Mouse (Mus musculus) thymus, postnatal 10 days (tissue): ENCODE measurements around the gene Ccdc30.

ENCODE experiments used
- DNase-seq, 2 experiments: peaks; one replicate each; pipeline ENCODE4 v3.0.0; 2021; ENCODE audit warnings: low spot score in 2 of 2

Ccdc30 gene

DNA sequence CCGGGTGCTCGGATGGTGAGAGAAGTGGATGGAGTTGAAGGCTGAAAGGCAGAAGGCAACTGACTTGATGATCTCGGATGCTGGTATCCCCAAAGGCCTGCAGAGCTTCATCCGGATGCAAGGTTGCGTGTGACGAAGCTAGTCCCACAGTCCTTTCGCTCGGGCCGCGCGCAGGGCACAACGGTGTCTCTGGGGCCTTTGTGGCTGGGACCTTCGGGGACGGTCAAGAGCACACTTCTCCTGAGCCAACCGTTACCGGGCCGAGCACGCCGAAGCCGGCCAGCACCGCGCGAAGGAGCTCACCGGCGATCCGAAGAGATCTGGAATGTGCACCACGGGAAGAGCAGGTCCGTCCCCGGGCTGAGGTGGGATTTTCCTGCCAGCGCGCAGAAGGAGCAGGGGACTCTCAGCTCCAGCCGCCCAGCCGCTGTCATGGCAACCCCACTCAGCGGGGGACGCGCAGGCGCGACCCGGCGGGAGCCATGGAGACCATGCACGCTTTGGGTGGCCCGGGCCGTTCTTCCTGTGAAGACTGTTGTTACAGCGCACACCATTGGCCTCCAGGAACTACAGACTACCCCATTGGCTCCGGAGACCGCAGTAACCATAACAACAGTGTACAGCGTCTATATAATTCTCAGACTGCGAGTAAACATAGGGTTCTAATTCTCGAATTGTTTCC lies at the start of gene Ccdc30:
Gene Ccdc30 (minus strand): TSS at position 450 of the 682 bp plus-strand sequence.
- DNase-seq: peak; percentile 87 to 88

- DNase-seq: peak; percentile 57 to 61
Observed at GRCm38 (mm10) chr4:119463756-119464419, 48.6 kb upstream of the Ccdc30 start.

DNA sequence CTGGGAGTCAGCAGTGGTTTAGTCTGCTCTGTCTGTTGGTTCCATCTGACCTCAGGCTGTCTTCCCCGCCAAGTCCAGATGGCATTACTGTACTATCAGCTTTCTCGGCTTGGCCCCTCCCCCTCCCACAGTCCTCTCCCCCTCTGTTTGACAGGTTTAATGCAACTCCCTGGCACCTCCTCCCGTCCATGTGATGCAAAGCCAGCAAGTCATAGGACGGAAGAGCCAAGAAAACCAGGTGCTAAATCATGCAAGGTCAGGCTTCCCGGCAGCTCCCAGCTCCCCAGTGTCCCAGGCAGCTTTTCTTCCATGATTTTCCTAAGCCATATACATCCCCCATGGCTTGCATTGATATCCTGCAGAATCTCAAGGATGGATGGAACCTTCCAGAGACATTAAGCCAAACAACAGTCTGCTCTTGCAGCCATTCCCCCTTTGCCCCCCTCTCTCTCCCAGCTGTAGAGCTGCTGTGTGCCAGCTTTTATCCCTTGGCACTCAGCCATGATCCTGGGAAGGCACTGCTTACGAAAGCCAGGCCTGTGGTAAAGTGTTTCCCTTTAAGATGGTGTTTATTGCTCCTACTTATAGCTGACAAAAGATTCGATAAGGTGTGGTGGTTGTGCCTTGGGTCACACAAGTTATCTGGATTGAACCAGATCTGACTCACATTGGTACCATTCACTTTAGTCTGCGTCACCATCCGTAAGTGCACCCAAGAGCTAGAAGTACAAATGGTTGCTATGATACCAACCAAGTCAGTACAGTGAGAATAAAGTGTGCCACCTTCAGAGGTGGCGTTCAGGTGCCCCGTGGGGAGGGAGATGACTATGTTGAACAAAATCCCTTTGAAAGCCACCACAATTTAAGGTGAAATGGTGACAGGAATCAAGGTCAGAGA lies 47.8 kb upstream of the Ccdc30 start:
- peak; percentile 54 to 67 for DNase-seq

- DNase-seq: no peak
Observed at GRCm38 (mm10) chr4:119462457-119462856, 47.1 kb upstream of the Ccdc30 start.

DNA sequence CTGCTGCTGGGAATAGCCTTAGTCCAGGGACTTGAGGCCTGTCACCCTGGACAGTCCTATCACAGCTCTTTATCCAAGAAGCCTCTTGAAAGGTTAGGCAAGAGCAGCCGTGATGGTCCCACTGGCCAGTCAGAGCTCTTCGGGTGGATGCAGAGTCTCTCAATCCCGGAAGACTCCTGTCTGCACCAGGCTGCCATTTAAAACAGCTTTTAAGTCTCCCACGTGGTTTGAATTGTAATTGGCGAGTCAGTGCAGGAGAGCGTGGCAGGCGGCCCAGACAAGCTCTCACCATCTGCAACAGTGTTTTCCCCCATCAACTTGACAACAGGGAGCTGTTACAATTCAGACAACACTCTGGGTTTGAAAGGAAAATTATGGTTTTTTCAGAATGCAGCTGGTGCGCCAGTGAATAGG lies 45.4 kb upstream of the Ccdc30 start:
- no peak for DNase-seq

DNA sequence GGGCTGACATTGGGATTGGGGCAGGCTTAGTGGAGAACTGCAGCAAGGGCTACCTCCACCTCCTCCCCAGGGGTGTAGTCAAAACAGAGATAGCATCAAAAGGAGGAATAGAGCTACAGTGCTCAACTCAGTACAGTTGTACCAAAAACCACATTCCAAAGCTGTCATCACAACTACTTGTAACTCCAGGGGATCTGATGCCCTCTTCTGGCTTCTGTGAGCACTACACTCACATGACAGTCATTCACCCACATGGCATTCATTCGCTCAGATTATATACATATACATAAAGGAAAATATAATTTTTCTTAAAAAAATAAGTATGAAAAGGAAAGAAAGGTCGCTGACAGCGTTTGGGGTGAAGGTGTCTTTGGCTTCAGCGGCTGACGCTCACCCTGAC lies 45.0 kb upstream of the Ccdc30 start:
- peak; percentile 13 to 33 for DNase-seq

- DNase-seq: no peak
Observed at GRCm38 (mm10) chr4:119453533-119453932, 38.2 kb upstream of the Ccdc30 start.

DNA sequence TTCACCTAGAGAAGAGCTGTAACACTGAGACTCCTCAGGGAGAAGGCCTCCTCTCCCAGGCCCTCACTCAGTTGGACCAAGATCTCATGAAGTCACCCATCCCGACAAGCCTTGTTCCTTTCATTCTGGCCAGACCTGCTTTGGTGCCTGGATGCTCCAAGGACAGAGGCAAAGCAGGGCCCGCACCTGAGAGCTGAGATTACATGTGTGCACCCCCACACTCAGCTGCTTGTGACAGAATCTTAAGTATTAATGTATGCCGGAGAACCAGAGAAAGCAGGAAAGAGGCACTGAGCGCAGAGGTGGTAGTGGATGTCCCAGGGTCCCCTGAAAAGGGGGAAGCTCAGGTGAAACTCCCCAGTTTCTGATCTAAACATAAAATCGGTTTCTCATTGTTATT lies 37.8 kb upstream of the Ccdc30 start:
- DNase-seq: no peak

DNA sequence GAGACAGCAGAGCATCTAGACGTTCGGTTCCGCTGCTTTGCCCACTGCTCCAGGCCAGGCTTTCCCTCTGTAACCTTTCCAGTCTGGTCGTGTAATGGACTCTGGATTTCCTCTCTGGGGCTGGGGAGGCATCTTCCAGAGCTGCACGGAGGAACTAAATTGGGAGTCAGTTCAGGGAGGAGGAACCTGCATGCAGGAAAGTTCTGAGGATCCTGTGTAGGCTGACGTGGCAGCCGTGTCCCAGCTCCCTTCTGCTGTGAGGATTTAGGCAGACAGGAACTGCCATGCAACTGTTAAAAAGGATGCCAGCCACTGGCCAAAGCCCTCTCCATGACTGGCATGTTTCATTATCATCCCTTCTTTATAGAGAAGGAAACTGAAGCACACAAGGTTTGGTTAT lies 35.1 kb upstream of the Ccdc30 start:
- DNase-seq: no peak

DNA sequence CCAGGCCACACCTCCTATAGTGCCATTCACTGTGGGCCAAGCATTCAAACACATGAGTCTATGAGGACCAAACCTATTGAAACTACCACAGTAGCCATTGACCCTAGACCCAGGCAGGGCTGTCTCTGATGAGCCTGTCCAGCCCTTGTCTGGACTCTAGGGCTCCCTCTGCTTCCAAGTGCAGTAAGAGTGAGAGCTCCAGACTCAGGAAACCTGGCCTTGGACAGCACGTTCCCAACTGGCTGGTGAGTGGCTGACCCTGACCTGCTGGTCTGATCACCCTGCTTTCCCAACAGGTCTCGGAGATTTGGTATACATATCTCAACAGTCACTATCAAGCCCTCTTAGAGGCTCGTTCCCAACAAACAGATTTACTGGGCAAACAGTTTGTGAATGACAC lies 32.5 kb upstream of the Ccdc30 start:
- no peak for DNase-seq

GRCm38 (mm10) chr4:119447261-119447660 lies 31.9 kb upstream of the Ccdc30 start:
- DNase-seq: no peak

- DNase-seq: no peak
Observed at GRCm38 (mm10) chr4:119442539-119442938, 27.2 kb upstream of the Ccdc30 start.

- DNase-seq: no peak
Observed at GRCm38 (mm10) chr4:119441836-119442235, 26.5 kb upstream of the Ccdc30 start.

GRCm38 (mm10) chr4:119437936-119438335 lies 22.6 kb upstream of the Ccdc30 start:
- no peak for DNase-seq

GRCm38 (mm10) chr4:119430678-119431077 lies 15.4 kb upstream of the Ccdc30 start:
- DNase-seq: peak; percentile 31 to 53

- DNase-seq: no peak
Observed at GRCm38 (mm10) chr4:119427680-119428079, 12.4 kb upstream of the Ccdc30 start.

DNA sequence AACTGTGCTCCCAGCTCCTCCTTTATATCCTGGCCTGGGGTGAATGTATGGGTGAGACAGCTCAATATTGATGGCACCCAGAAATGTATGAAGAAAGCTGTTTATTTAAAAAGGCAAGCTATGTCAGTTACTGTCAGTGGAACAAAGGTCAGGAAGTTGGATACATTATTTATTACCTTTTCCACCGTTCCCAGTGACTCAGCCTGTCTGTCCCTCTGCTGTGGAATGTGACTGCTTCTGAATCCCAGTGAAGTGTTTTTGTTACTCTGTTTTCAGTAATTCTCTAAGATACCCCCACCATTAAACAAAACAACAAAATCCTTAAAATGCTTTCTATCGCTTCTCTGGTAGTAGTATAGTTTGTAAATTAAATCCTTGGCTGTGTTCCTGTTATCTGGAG lies 10.3 kb upstream of the Ccdc30 start:
- DNase-seq: no peak

GRCm38 (mm10) chr4:119425077-119425476 lies 9.8 kb upstream of the Ccdc30 start:
- DNase-seq: no peak

- peak; percentile 80 to 87 for DNase-seq
Observed at GRCm38 (mm10) chr4:119422294-119422964, 7.1 kb upstream of the Ccdc30 start, which contains the start of the genes Ppcs and Zmynd12. Ppcs (minus strand) TSS chr4:119422420. Zmynd12 (plus strand) TSS chr4:119422814.

DNA sequence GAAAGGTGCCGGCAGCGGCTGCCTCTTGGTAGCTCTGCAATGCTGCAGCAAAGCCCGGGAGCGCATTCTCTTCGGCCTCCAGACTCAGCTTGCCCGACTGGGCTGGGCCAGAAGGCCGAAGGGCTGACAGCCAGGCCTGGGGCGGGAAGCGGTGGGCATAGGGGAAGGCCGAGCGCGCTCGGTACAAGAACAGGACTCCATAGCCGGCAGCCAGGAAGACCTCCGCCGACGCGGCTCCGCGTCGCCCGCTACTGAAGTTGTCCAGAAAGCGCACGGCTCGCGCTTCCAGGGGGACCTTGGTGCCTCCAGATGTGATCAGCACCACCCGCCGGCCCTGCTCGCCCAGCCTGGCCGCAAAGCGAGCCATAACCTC lies 6.6 kb upstream of the Ccdc30 start:
- DNase-seq: peak in 1 of 2 experiments; percentile 30

GRCm38 (mm10) chr4:119421191-119421590 lies 5.9 kb upstream of the Ccdc30 start:
- no peak for DNase-seq

DNA sequence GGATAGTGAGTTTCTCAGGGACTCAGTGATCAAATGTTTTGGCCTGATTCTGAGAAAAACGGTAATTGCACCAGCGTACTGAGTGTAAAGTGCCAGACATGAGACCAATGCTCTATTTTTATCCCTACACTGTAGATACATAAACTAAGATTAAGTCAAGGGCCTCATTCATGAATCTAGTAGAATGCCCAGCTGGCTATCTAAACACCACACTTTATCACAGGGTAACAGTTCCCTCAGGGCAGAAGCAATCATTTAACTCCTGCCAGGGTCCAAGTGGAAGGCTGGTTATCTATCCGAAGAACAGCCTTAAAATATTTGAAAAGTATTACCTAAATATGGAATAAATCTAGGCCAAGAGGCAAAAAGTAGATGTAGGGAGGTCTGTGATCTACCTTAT lies 2.6 kb upstream of the Ccdc30 start:
- DNase-seq: no peak
